Mouse (Mus musculus): ENCODE measurements around the gene Wrap73.

GRCm38 (mm10) chr4:154129950-154130349 lies 12.2 kb upstream of the Wrap73 start:
- TF ChIP-seq CTCF (IDR thresholded peaks at IDR 0.05; ENCODE audit: low read depth), result no peak
- no peak for TF ChIP-seq EP300 (IDR thresholded peaks at IDR 0.05; ENCODE audit: low read depth)

Data from liver, embryonic 14.5 days (tissue).